Comparison of ENCODE assay signal across 11 mouse cellular contexts in genomic region chr7:126746066-126746465, GRCm38 (mm10). TPM values are rescaled to one million over a fixed set of nuclear protein-coding genes. Genes with fewer than 3 reads are reported as not detected.
A peak's percentile ranks its signal among the peaks of the same experiment; 100 is the strongest.
DNase-seq lines count a peak whose midpoint lies in the region; ATAC-seq and TF ChIP-seq lines count a peak whose summit lies in the region.
"Had no signal": no experiment of that assay in that cellular context is flagged by ENCODE, and none has a peak within 500 bp of the region (broad histone marks: within the 10 kb centered on the region; RNA-seq: fewer than 3 reads in every experiment).

No protein-coding gene starts in this region.

- peak overlapping the region; percentile 19 for H3K4me3 ChIP-seq in liver, postnatal 0 days (ENCODE audit: low read depth, low read length)
- no peak overlapping the region for H3K4me3 ChIP-seq in stomach, embryonic 15.5 days (replicated peaks)
- H3K4me3 ChIP-seq in kidney, embryonic 16.5 days (ENCODE audit: low read length) = no peak overlapping the region
- H3K4me3 ChIP-seq: embryonic facial prominence, embryonic 10.5 days; forebrain, embryonic 13.5 days had no signal

- H3K9me3 ChIP-seq in liver, postnatal 0 days (ENCODE audit: low read length) = no peaks in the 10 kb centered on the region
- no peaks in the 10 kb centered on the region for H3K9me3 ChIP-seq in stomach, embryonic 15.5 days
- no peaks in the 10 kb centered on the region for H3K9me3 ChIP-seq in kidney, embryonic 16.5 days (ENCODE audit: low read length)
- H3K9me3 ChIP-seq: embryonic facial prominence, embryonic 10.5 days; forebrain, embryonic 13.5 days had no signal

- TF ChIP-seq CTCF in liver, postnatal 0 days (IDR thresholded peaks at IDR 0.05; ENCODE audit: low read depth) = no peak

- 0 out of 2 replicates have a peak overlapping the region, but pooled peaks have one; percentile 26 for H3K9ac ChIP-seq in liver, postnatal 0 days (replicated peaks)
- no peak overlapping the region for H3K9ac ChIP-seq in stomach, embryonic 15.5 days
- H3K9ac ChIP-seq in kidney, embryonic 16.5 days (replicated peaks; ENCODE audit: low read length) = no peak overlapping the region
- H3K9ac ChIP-seq: forebrain, embryonic 13.5 days had no signal

- no peaks in the 10 kb centered on the region for H3K36me3 ChIP-seq in liver, postnatal 0 days (replicated peaks; ENCODE audit: insufficient read depth, low read length)
- H3K36me3 ChIP-seq in stomach, embryonic 15.5 days = no peaks in the 10 kb centered on the region
- H3K36me3 ChIP-seq in kidney, embryonic 16.5 days (ENCODE audit: insufficient read depth, low read length) = no peaks in the 10 kb centered on the region
- H3K36me3 ChIP-seq: embryonic facial prominence, embryonic 10.5 days had no signal

- intact Hi-C loops in left cerebral cortex, postnatal 25 days (cut with DNase I) = no loop called here
- intact Hi-C loops in left cerebral cortex, postnatal 10 days (cut with DNase I) = no loop called here

- peak overlapping the region; percentile 65 for H3K4me2 ChIP-seq in liver, postnatal 0 days (ENCODE audit: low read depth, low read length)
- no peak overlapping the region for H3K4me2 ChIP-seq in stomach, embryonic 15.5 days
- no peak overlapping the region for H3K4me2 ChIP-seq in kidney, embryonic 16.5 days (replicated peaks; ENCODE audit: low read depth, low read length)
- H3K4me2 ChIP-seq: forebrain, embryonic 13.5 days had no signal

- DNase-seq in left cerebral cortex, postnatal 25 days (ENCODE audit: low spot score in 2 of 2) = peak; percentile 17 to 55
- no peak for DNase-seq in left cerebral cortex, postnatal 10 days (ENCODE audit: extremely low spot score in 1 of 2, low spot score in 2 of 2)
- DNase-seq in liver, postnatal 0 days = peak; percentile 51
- DNase-seq in urinary bladder, adult 2 months (ENCODE audit: low spot score) = no peak

- no peaks in the 10 kb centered on the region for H3K27me3 ChIP-seq in liver, postnatal 0 days (ENCODE audit: insufficient read depth, low read length)
- no peaks in the 10 kb centered on the region for H3K27me3 ChIP-seq in stomach, embryonic 15.5 days (replicated peaks)
- H3K27me3 ChIP-seq in kidney, embryonic 16.5 days (ENCODE audit: insufficient read depth, low read length) = no peaks in the 10 kb centered on the region
- H3K27me3 ChIP-seq: forebrain, embryonic 13.5 days had no signal

- TF ChIP-seq EP300 in liver, postnatal 0 days (IDR thresholded peaks at IDR 0.05; ENCODE audit: low read depth) = no peak

- 27% methylated on average over 12 of the region's 12 CpGs for WGBS in liver, postnatal 0 days (ENCODE audit: insufficient replicate concordance)
- WGBS in stomach, embryonic 15.5 days = 83% methylated on average over 12 of the region's 12 CpGs
- 89% methylated on average over 12 of the region's 12 CpGs for WGBS in kidney, embryonic 16.5 days

- ATAC-seq in granulocyte monocyte progenitor cell, adult 5-6 weeks (replicated peaks; ENCODE audit: poor library complexity, severe bottlenecking) = peak; percentile 90
- ATAC-seq in liver, postnatal 0 days = peak; percentile 48
- ATAC-seq in stomach, embryonic 15.5 days (ENCODE audit: insufficient read depth, low FRiP score, low read depth) = no peak
- ATAC-seq in inflammation-experienced regulatory T-cells, adult 6 months = no peak
- no peak for ATAC-seq in kidney, embryonic 16.5 days (ENCODE audit: low FRiP score, low TSS enrichment)
- ATAC-seq: forebrain, embryonic 13.5 days had no signal

- peak overlapping the region; percentile 89 for H3K27ac ChIP-seq in liver, postnatal 0 days (ENCODE audit: low read depth)
- H3K27ac ChIP-seq in stomach, embryonic 15.5 days = peak overlapping the region; percentile 49
- no peak overlapping the region for H3K27ac ChIP-seq in kidney, embryonic 16.5 days (ENCODE audit: low read length)
- H3K27ac ChIP-seq: embryonic facial prominence, embryonic 10.5 days; forebrain, embryonic 13.5 days; kidney, postnatal 0 days had no signal

- peaks cover 21% of the 10 kb centered on the region for H3K4me1 ChIP-seq in liver, postnatal 0 days (ENCODE audit: insufficient read depth)
- 0 out of 2 replicates have a peak, but pooled peaks cover 4% of the 10 kb centered on the region for H3K4me1 ChIP-seq in stomach, embryonic 15.5 days
- H3K4me1 ChIP-seq in kidney, embryonic 16.5 days (ENCODE audit: insufficient read depth, low read length) = no peaks in the 10 kb centered on the region
- H3K4me1 ChIP-seq: forebrain, embryonic 13.5 days had no signal

RNA-seq across cellular contexts. Expression of gene Mapk3, which starts 13.3 kb away (rescaled TPM):
- total RNA-seq in left cerebral cortex, postnatal 25 days (2021) = 100 to 1,000 TPM; 148 to 165 TPM
- 100 to 1,000 TPM; 260 to 263 TPM for total RNA-seq in left cerebral cortex, postnatal 10 days (2021)
- total RNA-seq in granulocyte monocyte progenitor cell, adult 5-6 weeks (2014; fragmentation: Nextera tagmentation) = 90.7 and 111 TPM in 2 replicates
- 52.5 and 53.0 TPM in 2 replicates for total RNA-seq in granulocyte monocyte progenitor cell, adult 5-6 weeks (2017)
- polyA plus RNA-seq in liver, postnatal 0 days (2015; fragmentation: Nextera tagmentation; extraction: Ambion mirVana) = 20.3 and 21.0 TPM in 2 replicates
- 99.9 TPM in 2 replicates for polyA plus RNA-seq in stomach, embryonic 15.5 days (2015; fragmentation: Nextera tagmentation; extraction: Ambion mirVana)
- polyA plus RNA-seq in urinary bladder, adult 2 months (2012; rRNA removed) = 214 TPM in 2 replicates
- 10 to 100 TPM; 15.9 to 20.8 (median 17.2) TPM for polyA plus RNA-seq in inflammation-experienced regulatory T-cells, adult 6 months (2017; shearing (Covaris generic))
- polyA plus RNA-seq in kidney, embryonic 16.5 days (2015; fragmentation: Nextera tagmentation; extraction: Ambion mirVana) = 77.9 and 79.5 TPM in 2 replicates

RNA-seq across cellular contexts. Expression of gene Gdpd3, which starts 20.1 kb away (rescaled TPM):
- total RNA-seq in left cerebral cortex, postnatal 25 days (2021) = 1 to 10 TPM; 1.8 to 2.1 TPM
- total RNA-seq in left cerebral cortex, postnatal 10 days (2021) = 1 to 10 TPM; 2.6 to 3.5 TPM
- 13.0 and 27.7 TPM in 2 replicates for total RNA-seq in granulocyte monocyte progenitor cell, adult 5-6 weeks (2014; fragmentation: Nextera tagmentation)
- total RNA-seq in granulocyte monocyte progenitor cell, adult 5-6 weeks (2017) = 3.6 and 11.3 TPM in 2 replicates
- 0.77 and 1.6 TPM in 2 replicates for polyA plus RNA-seq in liver, postnatal 0 days (2015; fragmentation: Nextera tagmentation; extraction: Ambion mirVana)
- polyA plus RNA-seq in stomach, embryonic 15.5 days (2015; fragmentation: Nextera tagmentation; extraction: Ambion mirVana) = 3.1 and 3.3 TPM in 2 replicates
- polyA plus RNA-seq in urinary bladder, adult 2 months (2012; rRNA removed) = 15.7 and 28.5 TPM in 2 replicates
- 100 to 1,000 TPM in 2 of 3 experiments, 10 to 100 TPM in 1; 97.0 to 604 (median 276) TPM for polyA plus RNA-seq in inflammation-experienced regulatory T-cells, adult 6 months (2017; shearing (Covaris generic))
- 1.8 and 2.0 TPM in 2 replicates for polyA plus RNA-seq in kidney, embryonic 16.5 days (2015; fragmentation: Nextera tagmentation; extraction: Ambion mirVana)

RNA-seq across cellular contexts. Expression of gene Ypel3, which starts 30.7 kb away (rescaled TPM):
- 100 to 1,000 TPM; 311 to 316 TPM for total RNA-seq in left cerebral cortex, postnatal 25 days (2021)
- total RNA-seq in left cerebral cortex, postnatal 10 days (2021) = 100 to 1,000 TPM; 167 to 169 TPM
- total RNA-seq in granulocyte monocyte progenitor cell, adult 5-6 weeks (2014; fragmentation: Nextera tagmentation) = 29.6 and 42.6 TPM in 2 replicates
- 16.2 and 17.4 TPM in 2 replicates for total RNA-seq in granulocyte monocyte progenitor cell, adult 5-6 weeks (2017)
- 65.0 and 74.7 TPM in 2 replicates for polyA plus RNA-seq in liver, postnatal 0 days (2015; fragmentation: Nextera tagmentation; extraction: Ambion mirVana)
- polyA plus RNA-seq in stomach, embryonic 15.5 days (2015; fragmentation: Nextera tagmentation; extraction: Ambion mirVana) = 81.9 and 93.0 TPM in 2 replicates
- 188 and 213 TPM in 2 replicates for polyA plus RNA-seq in urinary bladder, adult 2 months (2012; rRNA removed)
- polyA plus RNA-seq in inflammation-experienced regulatory T-cells, adult 6 months (2017; shearing (Covaris generic)) = 100 to 1,000 TPM in 1 of 3 experiments, 10 to 100 TPM in 2; 51.9 to 107 (median 70.2) TPM
- 95.8 and 101 TPM in 2 replicates for polyA plus RNA-seq in kidney, embryonic 16.5 days (2015; fragmentation: Nextera tagmentation; extraction: Ambion mirVana)

RNA-seq across cellular contexts. Expression of gene Tbx6, which starts 35.2 kb away (rescaled TPM):
- total RNA-seq in left cerebral cortex, postnatal 25 days (2021) = under 1 TPM in 1 of 2 experiments, not detected in 1; 0.87 TPM
- total RNA-seq in left cerebral cortex, postnatal 10 days (2021) = under 1 TPM; 0.21 to 0.41 TPM
- total RNA-seq in granulocyte monocyte progenitor cell, adult 5-6 weeks (2014; fragmentation: Nextera tagmentation) = 0.58 TPM in 1 of 2 replicates, not detected in the other
- total RNA-seq in granulocyte monocyte progenitor cell, adult 5-6 weeks (2017) = not detected in 2 replicates
- 0.14 and 0.29 TPM in 2 replicates for polyA plus RNA-seq in liver, postnatal 0 days (2015; fragmentation: Nextera tagmentation; extraction: Ambion mirVana)
- 0.46 and 0.66 TPM in 2 replicates for polyA plus RNA-seq in stomach, embryonic 15.5 days (2015; fragmentation: Nextera tagmentation; extraction: Ambion mirVana)
- polyA plus RNA-seq in urinary bladder, adult 2 months (2012; rRNA removed) = 1.3 and 1.4 TPM in 2 replicates
- polyA plus RNA-seq in inflammation-experienced regulatory T-cells, adult 6 months (2017; shearing (Covaris generic)) = 1 to 10 TPM; 2.1 to 3.9 (median 3.7) TPM
- polyA plus RNA-seq in kidney, embryonic 16.5 days (2015; fragmentation: Nextera tagmentation; extraction: Ambion mirVana) = 0.29 and 0.78 TPM in 2 replicates

RNA-seq across cellular contexts. Expression of gene Coro1a, which starts 38.5 kb away (rescaled TPM):
- 100 to 1,000 TPM; 163 to 167 TPM for total RNA-seq in left cerebral cortex, postnatal 25 days (2021)
- total RNA-seq in left cerebral cortex, postnatal 10 days (2021) = 100 to 1,000 TPM; 178 to 199 TPM
- 497 and 510 TPM in 2 replicates for total RNA-seq in granulocyte monocyte progenitor cell, adult 5-6 weeks (2014; fragmentation: Nextera tagmentation)
- total RNA-seq in granulocyte monocyte progenitor cell, adult 5-6 weeks (2017) = 409 and 441 TPM in 2 replicates
- polyA plus RNA-seq in liver, postnatal 0 days (2015; fragmentation: Nextera tagmentation; extraction: Ambion mirVana) = 121 and 130 TPM in 2 replicates
- polyA plus RNA-seq in stomach, embryonic 15.5 days (2015; fragmentation: Nextera tagmentation; extraction: Ambion mirVana) = 50.1 and 51.9 TPM in 2 replicates
- 34.8 and 39.4 TPM in 2 replicates for polyA plus RNA-seq in urinary bladder, adult 2 months (2012; rRNA removed)
- polyA plus RNA-seq in inflammation-experienced regulatory T-cells, adult 6 months (2017; shearing (Covaris generic)) = 1,000 to 10,000 TPM; 2,119 to 2,488 (median 2,393) TPM
- polyA plus RNA-seq in kidney, embryonic 16.5 days (2015; fragmentation: Nextera tagmentation; extraction: Ambion mirVana) = 17.5 and 19.7 TPM in 2 replicates

Comparison
In these comparisons a context has a peak if more than half of its experiments do, and no peak if none do; other contexts are left out.
1. DNase-seq: peak in left cerebral cortex, postnatal 25 days (2 of 2) and liver, postnatal 0 days (single experiment); none in left cerebral cortex, postnatal 10 days (0 of 2) and urinary bladder, adult 2 months (single experiment).
2. ATAC-seq: peak in granulocyte monocyte progenitor cell, adult 5-6 weeks (single experiment) and liver, postnatal 0 days (single experiment); none in stomach, embryonic 15.5 days (single experiment), inflammation-experienced regulatory T-cells, adult 6 months (single experiment) and kidney, embryonic 16.5 days (single experiment).